Mouse (Mus musculus) forebrain, postnatal 0 days (tissue): Measurements from ENCODE around the gene Ermp1. TPM values are rescaled to one million over a fixed set of nuclear protein-coding genes. Genes with fewer than 3 reads are reported as not detected.

Experiments
- ATAC-seq: fragments of 200-750 bp; cut with Nextera tagmentation; 2 replicates; pipeline ENCODE4 v1.8.0; 2017; ENCODE audit warnings: mild to moderate bottlenecking, moderate library complexity
- DNase-seq: peaks from one replicate; pipeline ENCODE4 v3.0.0-alpha.2; 2015
- H3K27ac ChIP-seq: fragments of 300-500 bp; sonication (generic); 2 replicates; pipeline ENCODE4 v1.5.1; 2014; ENCODE audit warnings: low read depth, mild to moderate bottlenecking, antibody characterized with exemption, low read length, moderate library complexity, mixed read lengths
- H3K27me3 ChIP-seq: fragments of 300-500 bp; sonication (generic); 2 replicates; pipeline ENCODE4 v1.6.1; 2014; ENCODE audit warnings: mild to moderate bottlenecking, low read length, mixed read lengths; ENCODE audit not compliant: insufficient read depth
- H3K36me3 ChIP-seq: fragments of 300-500 bp; sonication (generic); 2 replicates; pipeline ENCODE4 v1.6.1; 2014; ENCODE audit warnings: mild to moderate bottlenecking, moderate library complexity; ENCODE audit not compliant: insufficient read depth
- H3K4me1 ChIP-seq: fragments of 300-500 bp; sonication (generic); 2 replicates; pipeline ENCODE4 v1.6.1; 2014; ENCODE audit warnings: antibody characterized with exemption; ENCODE audit not compliant: insufficient read depth
- H3K4me2 ChIP-seq: fragments of 300-500 bp; sonication (generic); 2 replicates; pipeline ENCODE4 v1.6.1; 2014; ENCODE audit warnings: low read depth, mild to moderate bottlenecking, moderate library complexity
- H3K4me3 ChIP-seq: fragments of 300-500 bp; sonication (generic); 2 replicates; pipeline ENCODE4 v1.5.1; 2014; ENCODE audit warnings: low read depth, low read length, mixed read lengths
- H3K9ac ChIP-seq: fragments of 300-500 bp; sonication (generic); 2 replicates; pipeline ENCODE4 v1.6.1; 2014; ENCODE audit warnings: mild to moderate bottlenecking
- H3K9me3 ChIP-seq: fragments of 300-500 bp; sonication (generic); 2 replicates; pipeline ENCODE4 v1.6.1; 2016; ENCODE audit warnings: low read length
- CTCF ChIP-seq: sonication (generic); IDR thresholded peaks from 2 replicates; pipeline ENCODE4 v1.5.1; 2016; ENCODE audit warnings: antibody characterized with exemption, control low read depth, low read depth
- WGBS: fragments of 180-500 bp; shearing (Covaris S2); extraction: QIAGEN DNeasy Blood & Tissue Kit; methylation state at CpG from one replicate; pipeline ENCODE4 v1.1.7; 2014; 5-methylcytosine and 5-hydroxymethylcytosine counted together
- polyA plus RNA-seq: library from polyadenylated mRNA; unstranded; fragments of >200 nt; fragmentation: Nextera tagmentation; extraction: Ambion mirVana; gene quantifications from 2 replicates; pipeline ENCODE4 v1.2.1, GENCODE M21; 2015
- total RNA-seq: library from RNA; depleted of rRNA; stranded (reverse); fragments of >200 nt; gene quantifications from 2 replicates; pipeline ENCODE4 v1.2.3, GENCODE M21; 2014

Gene Ermp1
- total and polyA plus RNA-seq, 2 experiments from 2014 or later, result 8.2 to 14.0 TPM

DNA sequence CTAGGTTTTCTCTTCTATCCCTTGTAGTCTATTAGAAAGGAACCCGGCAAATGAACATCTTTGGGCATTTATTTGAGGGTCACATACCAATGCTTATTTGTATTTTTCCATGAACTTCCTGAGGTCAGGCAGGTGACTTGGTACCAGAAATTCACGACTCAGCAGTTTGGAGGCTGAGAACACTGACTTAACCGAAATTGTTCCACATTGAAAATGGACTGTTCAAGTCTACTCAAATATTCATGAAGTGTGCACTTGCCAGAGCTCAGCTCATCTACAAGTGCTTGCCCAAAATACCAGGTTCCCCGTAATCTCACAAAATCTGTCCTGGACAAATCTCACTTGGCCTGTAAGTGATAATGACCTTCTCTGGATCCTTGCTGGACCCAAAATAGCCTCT lies 7.8 kb upstream of the Ermp1 start:
- WGBS, result 56% methylated on average over 4 of the region's 4 CpGs
- no peaks in the 10 kb centered on the region for H3K4me1 ChIP-seq
- H3K4me3 ChIP-seq, result no peak overlapping the region
- H3K27ac ChIP-seq, result no peak overlapping the region
- no peaks in the 10 kb centered on the region for H3K36me3 ChIP-seq
- DNase-seq, result no peak
- no peak for ATAC-seq
- H3K4me2 ChIP-seq, result no peak overlapping the region
- H3K9ac ChIP-seq, result no peak overlapping the region
- H3K27me3 ChIP-seq, result no peaks in the 10 kb centered on the region
- TF ChIP-seq CTCF, result no peak
- no peaks in the 10 kb centered on the region for H3K9me3 ChIP-seq

DNA sequence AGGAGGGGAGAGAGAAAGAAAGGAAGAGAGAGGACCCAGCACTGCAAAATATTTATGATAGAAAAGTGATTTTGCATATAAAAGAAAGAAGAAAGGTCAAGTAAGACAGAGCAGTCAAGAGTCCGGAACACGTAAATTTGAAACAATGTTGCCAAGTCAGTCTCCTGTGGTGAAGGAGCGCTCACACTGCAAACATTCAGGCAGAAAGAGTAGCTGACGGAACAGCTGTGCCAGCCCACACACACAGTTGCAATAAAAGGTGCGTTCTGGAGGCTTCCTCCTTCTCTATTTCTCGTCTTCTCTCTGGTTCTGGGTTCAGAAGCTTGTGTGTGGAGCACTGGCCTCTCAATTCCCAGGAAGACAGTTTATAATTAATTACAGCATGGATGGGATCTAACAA lies 6.9 kb upstream of the Ermp1 start:
- Histone ChIP-seq H3K36me3 (no peaks in the 10 kb centered on the region), H3K27ac (no peak overlapping the region), H3K4me1 (no peaks in the 10 kb centered on the region), H3K9me3 (no peaks in the 10 kb centered on the region), H3K9ac (no peak overlapping the region), H3K4me3 (no peak overlapping the region), H3K4me2 (no peak overlapping the region), H3K27me3 (no peaks in the 10 kb centered on the region)
- no peak for DNase-seq
- TF ChIP-seq CTCF, result no peak
- 36% methylated on average over 6 of the region's 6 CpGs for WGBS
- no peak for ATAC-seq

DNA sequence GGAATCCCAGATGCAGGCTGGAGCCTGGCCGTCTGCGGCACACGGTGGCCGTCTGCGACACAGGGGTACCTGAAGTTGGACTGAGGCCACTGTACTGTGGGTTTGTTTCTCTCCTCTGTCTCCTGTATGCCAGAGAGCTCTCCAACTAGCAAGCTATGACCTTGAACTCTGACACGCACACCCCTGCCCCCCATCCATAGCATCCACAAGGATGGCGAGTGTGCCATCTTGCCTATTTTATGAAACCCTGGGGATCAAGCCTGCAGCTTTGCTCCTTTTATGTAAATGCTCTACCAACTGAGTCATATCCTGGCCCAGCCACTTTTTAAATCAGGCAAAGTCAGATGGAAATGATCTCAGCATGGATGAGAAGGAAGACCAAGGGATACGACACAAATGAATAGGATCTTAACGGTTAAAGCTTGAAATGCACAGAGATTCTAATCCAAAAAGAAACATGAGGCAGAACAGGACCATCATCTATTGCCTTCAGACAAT lies 5.6 kb upstream of the Ermp1 start:
- H3K4me2 ChIP-seq, result no peak overlapping the region

DNA sequence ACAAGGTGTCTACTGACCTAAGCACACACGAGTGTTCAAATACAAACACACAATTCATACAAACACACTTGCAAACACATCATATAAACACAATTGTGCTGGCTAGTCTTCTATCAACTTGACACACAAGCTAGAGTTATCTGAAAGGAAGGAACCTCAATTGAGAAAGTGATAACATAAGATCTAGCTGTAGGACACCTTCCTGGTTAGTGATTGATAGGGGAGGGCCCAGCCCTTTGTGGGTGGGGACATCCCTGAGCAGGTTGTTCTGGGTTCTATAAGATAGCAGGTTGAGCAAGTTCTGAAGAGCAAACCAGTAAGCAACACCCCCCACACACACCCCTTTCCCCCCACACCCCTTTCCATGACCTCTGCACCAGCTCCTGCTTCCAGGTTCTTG lies 1.5 kb upstream of the Ermp1 start:
- H3K4me1 ChIP-seq, result no peaks in the 10 kb centered on the region
- H3K27me3 ChIP-seq, result no peaks in the 10 kb centered on the region
- no peak overlapping the region for H3K9ac ChIP-seq
- no peaks in the 10 kb centered on the region for H3K9me3 ChIP-seq
- ATAC-seq, result no peak
- H3K27ac ChIP-seq, result no peak overlapping the region
- no peaks in the 10 kb centered on the region for H3K36me3 ChIP-seq
- DNase-seq, result no peak
- no peak for TF ChIP-seq CTCF
- H3K4me3 ChIP-seq, result no peak overlapping the region
- H3K4me2 ChIP-seq, result no peak overlapping the region
- 82% methylated on average over 1 of the region's 1 CpGs for WGBS

More for the DNA sequence above, 5.6 kb upstream of the Ermp1 start:
- ATAC-seq (no peak), DNase-seq (no peak)
- no peaks in the 10 kb centered on the region for H3K9me3 ChIP-seq
- no peaks in the 10 kb centered on the region for H3K36me3 ChIP-seq
- no peak overlapping the region for H3K27ac ChIP-seq
- WGBS, result 81% methylated on average over 9 of the region's 9 CpGs
- TF ChIP-seq CTCF, result no peak
- no peak overlapping the region for H3K4me3 ChIP-seq
- H3K9ac ChIP-seq, result no peak overlapping the region
- no peaks in the 10 kb centered on the region for H3K27me3 ChIP-seq
- H3K4me1 ChIP-seq, result no peaks in the 10 kb centered on the region

DNA sequence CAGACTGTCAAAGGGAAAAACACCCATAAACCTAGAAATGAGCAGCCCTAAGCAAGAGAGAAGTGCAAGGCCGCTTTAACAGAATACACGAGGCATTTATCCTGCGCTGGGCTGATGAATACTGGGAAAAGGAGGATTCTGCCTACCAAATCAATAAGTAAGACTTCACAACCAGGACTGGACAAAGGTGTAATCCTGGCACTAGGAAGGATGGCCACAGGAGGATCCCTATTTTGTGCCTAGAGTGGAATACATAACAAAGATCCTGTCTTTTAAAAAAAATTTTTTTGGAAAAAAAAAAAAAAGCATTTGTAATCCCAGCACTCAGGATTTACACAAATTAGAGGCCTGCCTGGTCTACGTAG lies 317 bp upstream of the Ermp1 start:
- H3K4me3 ChIP-seq, result peak overlapping the region; percentile 73
- peak overlapping the region; percentile 52 for H3K4me2 ChIP-seq
- H3K27me3 ChIP-seq, result no peaks in the 10 kb centered on the region
- no peaks in the 10 kb centered on the region for H3K4me1 ChIP-seq
- H3K9me3 ChIP-seq, result no peaks in the 10 kb centered on the region
- H3K36me3 ChIP-seq, result no peaks in the 10 kb centered on the region
- TF ChIP-seq CTCF, result no peak
- WGBS, result 23% methylated on average over 4 of the region's 4 CpGs
- peak overlapping the region; percentile 72; the same call in 1 of the 2 replicates for H3K9ac ChIP-seq
- peak overlapping the region; percentile 91 for H3K27ac ChIP-seq
- DNase-seq (no peak), ATAC-seq (no peak)

DNA sequence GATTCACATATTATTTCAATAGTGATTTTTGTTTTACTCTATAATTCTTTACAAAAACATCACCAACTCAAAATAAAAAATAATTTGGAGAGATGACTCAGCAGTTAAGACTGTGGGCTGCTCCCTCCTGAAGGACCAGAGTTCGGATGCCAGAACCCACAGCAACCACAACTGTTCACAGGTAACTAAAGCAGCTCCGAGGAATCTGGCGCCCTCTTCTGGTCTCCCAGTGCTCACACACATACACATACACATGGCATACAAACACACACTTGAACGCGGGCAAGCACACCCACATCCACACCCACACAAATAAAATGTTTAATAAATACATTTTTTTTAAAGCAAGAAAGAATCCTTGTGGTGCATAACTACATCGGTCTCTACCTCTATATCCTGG lies 3.5 kb downstream of the Ermp1 start:
- no peak overlapping the region for H3K9ac ChIP-seq
- H3K4me2 ChIP-seq, result no peak overlapping the region
- no peak overlapping the region for H3K4me3 ChIP-seq
- DNase-seq (no peak), ATAC-seq (no peak)
- WGBS, result 98% methylated on average over 6 of the region's 6 CpGs
- no peaks in the 10 kb centered on the region for H3K4me1 ChIP-seq
- no peaks in the 10 kb centered on the region for H3K9me3 ChIP-seq
- no peak for TF ChIP-seq CTCF
- H3K27me3 ChIP-seq, result no peaks in the 10 kb centered on the region
- no peak overlapping the region for H3K27ac ChIP-seq
- H3K36me3 ChIP-seq, result no peaks in the 10 kb centered on the region

DNA sequence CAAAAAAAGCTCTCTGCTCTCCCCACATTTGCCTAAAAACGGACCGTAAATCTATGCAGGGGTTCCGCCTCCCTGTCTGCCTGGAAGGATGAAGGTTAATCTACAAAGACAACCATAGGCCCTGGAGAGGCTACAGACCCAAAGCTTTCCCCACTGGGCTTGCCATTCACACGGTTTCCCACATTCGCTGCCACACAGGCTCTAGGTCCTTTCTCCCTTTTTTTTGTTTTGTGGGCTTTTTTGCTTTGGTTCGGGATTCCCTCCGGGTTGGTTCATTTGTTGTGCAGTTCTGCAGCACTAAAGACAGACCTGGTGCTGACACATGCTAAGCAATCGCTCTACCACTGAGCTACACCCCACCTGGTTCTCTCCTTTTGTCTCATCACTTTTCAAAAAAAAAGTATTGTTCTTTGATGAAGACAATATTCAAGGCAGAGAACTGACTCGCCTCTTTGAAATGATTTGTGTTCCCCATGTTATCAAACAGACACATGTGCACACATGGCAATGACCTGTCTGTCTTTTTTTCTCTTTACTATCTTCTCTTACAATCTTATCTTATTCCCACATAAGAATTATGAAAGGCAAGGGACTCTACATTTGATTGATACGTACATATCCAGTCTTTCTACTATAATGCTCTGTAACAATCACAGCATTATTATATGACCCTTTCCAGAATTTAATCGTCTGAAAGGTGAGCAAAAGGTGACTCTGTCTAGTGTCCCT lies 4.9 kb downstream of the Ermp1 start:
- 80% methylated on average over 11 of the region's 11 CpGs for WGBS
- H3K36me3 ChIP-seq, result no peaks in the 10 kb centered on the region
- H3K4me1 ChIP-seq, result no peaks in the 10 kb centered on the region
- no peak for ATAC-seq
- no peaks in the 10 kb centered on the region for H3K27me3 ChIP-seq
- H3K4me3 ChIP-seq, result no peak overlapping the region
- no peak overlapping the region for H3K4me2 ChIP-seq
- H3K9ac ChIP-seq, result no peak overlapping the region
- no peak for TF ChIP-seq CTCF
- no peak overlapping the region for H3K27ac ChIP-seq
- no peaks in the 10 kb centered on the region for H3K9me3 ChIP-seq
- no peak for DNase-seq
